Mouse (Mus musculus) forebrain, embryonic 12.5 days (tissue): Measurements from ENCODE around the gene Kdsr. TPM values are rescaled to one million over a fixed set of nuclear protein-coding genes. Genes with fewer than 3 reads are reported as not detected.
"Not testable (repeated sequence)": the region's sequence is repeated elsewhere in the genome, so short reads cannot be mapped to it uniquely, and the experiment has no call there.

Source experiments
- ATAC-seq: fragments of 200-750 bp; cut with Nextera tagmentation; 2 replicates; pipeline ENCODE4 v1.8.0; 2017; ENCODE audit warnings: moderate TSS enrichment; ENCODE audit not compliant: low FRiP score
- H3K27ac ChIP-seq: fragments of 300-500 bp; sonication (generic); 2 replicates; pipeline ENCODE4 v1.5.1; 2016; ENCODE audit warnings: mild to moderate bottlenecking
- H3K27me3 ChIP-seq: fragments of 300-500 bp; sonication (generic); 2 replicates; pipeline ENCODE4 v1.6.1; 2016; ENCODE audit warnings: mild to moderate bottlenecking
- H3K36me3 ChIP-seq: fragments of 300-500 bp; sonication (generic); replicated peaks from 2 replicates; pipeline ENCODE4 v1.6.1; 2016; ENCODE audit warnings: mild to moderate bottlenecking
- H3K4me1 ChIP-seq: fragments of 300-500 bp; sonication (generic); 2 replicates; pipeline ENCODE4 v1.6.1; 2016
- H3K4me2 ChIP-seq: fragments of 300-500 bp; sonication (generic); 2 replicates; pipeline ENCODE4 v1.6.1; 2016; ENCODE audit warnings: mild to moderate bottlenecking, moderate library complexity
- H3K4me3 ChIP-seq: fragments of 300-500 bp; sonication (generic); replicated peaks from 2 replicates; pipeline ENCODE4 v1.5.1; 2016; ENCODE audit warnings: mild to moderate bottlenecking
- H3K9ac ChIP-seq: fragments of 300-500 bp; sonication (generic); 2 replicates; pipeline ENCODE4 v1.6.1; 2016; ENCODE audit warnings: mild to moderate bottlenecking
- H3K9me3 ChIP-seq: fragments of 300-500 bp; sonication (generic); 2 replicates; pipeline ENCODE4 v1.6.1; 2016
- WGBS: fragments of 180-500 bp; shearing (Covaris S2); methylation state at CpG from one replicate; pipeline ENCODE4 v1.1.7; 2016; 5-methylcytosine and 5-hydroxymethylcytosine counted together
- polyA plus RNA-seq: library from polyadenylated mRNA; unstranded; fragments of >200 nt; fragmentation: Nextera tagmentation; extraction: Ambion mirVana; gene quantifications from 2 replicates; pipeline ENCODE4 v1.2.1, GENCODE M21; 2016

The Kdsr gene
- polyA plus RNA-seq, 1 experiment from 2014 or later, result 9.0 TPM

DNA sequence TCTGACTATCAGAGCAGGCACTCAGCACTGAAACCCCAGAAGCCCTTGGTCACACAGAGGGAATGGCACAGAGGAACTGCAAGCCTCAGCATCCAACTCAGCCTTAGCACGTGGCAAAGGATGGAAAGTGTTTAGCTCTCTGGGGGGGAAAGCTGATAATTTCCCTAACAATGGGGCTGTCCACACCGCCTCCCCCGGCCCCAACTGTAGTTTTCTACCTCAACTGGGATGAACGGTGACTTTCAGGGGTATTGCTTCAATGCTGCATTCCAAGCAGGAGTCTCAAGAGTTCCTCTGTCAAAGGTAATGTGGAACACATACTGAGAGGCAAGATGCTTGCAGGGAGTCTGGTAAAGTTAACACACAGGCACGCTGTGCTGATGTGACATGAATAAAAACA is 37.5 kb downstream of the Kdsr start:
- Histone ChIP-seq H3K4me1 (0 out of 2 replicates have a peak, but pooled peaks cover 4% of the 10 kb centered on the region), H3K4me2 (no peak overlapping the region), H3K9ac (no peak overlapping the region), H3K27me3 (no peaks in the 10 kb centered on the region), H3K9me3 (no peaks in the 10 kb centered on the region), H3K4me3 (no peak overlapping the region), H3K36me3 (no peaks in the 10 kb centered on the region), H3K27ac (no peak overlapping the region)
- 16% methylated on average over 5 of the region's 5 CpGs for WGBS
- ATAC-seq, result no peak

DNA sequence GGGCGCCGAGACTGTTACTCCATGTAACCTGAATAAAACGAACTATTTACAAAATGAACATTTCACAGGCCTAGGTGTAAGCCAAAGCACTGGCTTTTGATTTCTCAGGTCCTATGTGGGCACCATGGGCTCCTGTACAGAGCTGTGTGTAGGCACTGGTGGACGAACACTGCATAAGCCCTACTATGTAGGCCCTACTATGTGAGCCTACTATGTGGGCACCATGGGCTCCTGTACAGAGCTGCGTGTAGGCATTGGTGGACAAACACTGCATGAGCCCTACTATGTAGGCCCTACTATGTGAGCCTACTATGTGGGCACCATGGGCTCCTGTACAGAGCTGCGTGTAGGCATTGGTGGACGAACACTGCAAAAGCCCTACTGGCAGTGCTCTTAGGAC is 41.8 kb downstream of the Kdsr start:
- not testable (repeated sequence) for H3K9me3 ChIP-seq, H3K9ac ChIP-seq, H3K4me2 ChIP-seq, H3K27me3 ChIP-seq, H3K36me3 ChIP-seq, H3K4me3 ChIP-seq, H3K27ac ChIP-seq, ATAC-seq
- peaks cover 12% of the 10 kb centered on the region for H3K4me1 ChIP-seq
- 84% methylated on average over 7 of the region's 7 CpGs for WGBS

DNA sequence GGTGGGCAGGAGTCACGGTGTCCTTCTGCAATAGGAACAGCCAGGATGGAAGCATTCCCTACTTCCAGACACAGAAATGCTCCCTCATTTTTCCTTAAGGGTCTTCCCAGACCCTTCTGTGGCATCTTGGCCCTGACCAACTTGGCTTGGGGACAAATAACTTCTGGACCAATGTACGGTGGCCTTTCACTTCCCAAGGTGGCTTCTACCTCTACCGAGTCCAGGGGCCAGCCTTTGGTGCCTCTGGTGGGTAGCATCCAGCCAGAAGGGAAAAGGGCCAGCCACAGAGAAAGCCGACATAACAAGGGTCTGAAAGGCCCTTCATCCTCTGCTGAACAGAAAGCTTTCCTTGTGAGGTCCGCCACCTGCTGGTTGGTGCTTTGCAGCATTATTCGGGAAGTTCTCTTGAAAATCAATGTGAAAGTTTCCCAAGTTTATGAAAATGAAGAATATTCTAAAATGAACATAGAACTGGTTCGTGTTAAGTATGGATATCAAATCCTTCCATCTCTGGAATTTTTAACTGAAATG is 42.4 kb downstream of the Kdsr start:
- Histone ChIP-seq H3K27ac (no peak overlapping the region), H3K4me2 (no peak overlapping the region), H3K4me1 (peaks cover 17% of the 10 kb centered on the region), H3K27me3 (peaks cover 9% of the 10 kb centered on the region), H3K9me3 (no peaks in the 10 kb centered on the region), H3K36me3 (no peaks in the 10 kb centered on the region), H3K9ac (no peak overlapping the region), H3K4me3 (no peak overlapping the region)
- 26% methylated on average over 7 of the region's 7 CpGs for WGBS
- no peak for ATAC-seq

DNA sequence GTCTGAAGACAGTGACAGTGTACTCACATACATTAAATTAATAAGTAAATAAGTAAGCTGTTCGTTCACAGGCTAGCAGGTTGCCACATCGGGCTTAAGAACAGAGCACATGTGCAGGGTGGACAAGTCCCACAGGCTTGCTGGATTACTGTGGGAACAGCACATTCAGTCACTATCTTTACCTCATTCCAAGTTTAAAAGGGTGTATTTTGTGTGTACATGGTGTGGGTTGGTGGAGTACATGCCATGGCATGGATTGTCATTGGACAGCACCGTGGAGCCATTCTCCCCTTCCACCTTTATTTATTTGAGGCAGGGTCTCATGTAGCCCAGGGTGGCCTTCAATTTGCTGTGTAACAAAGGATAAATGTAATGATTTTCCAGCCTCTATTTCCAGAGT is 43.4 kb downstream of the Kdsr start:
- ATAC-seq, result no peak
- Histone ChIP-seq H3K27me3 (peaks cover 13% of the 10 kb centered on the region), H3K27ac (no peak overlapping the region), H3K36me3 (no peaks in the 10 kb centered on the region), H3K4me3 (no peak overlapping the region), H3K9ac (no peak overlapping the region), H3K4me1 (peaks cover 24% of the 10 kb centered on the region), H3K4me2 (no peak overlapping the region), H3K9me3 (no peaks in the 10 kb centered on the region)
- WGBS, result 89% methylated on average over 3 of the region's 3 CpGs

DNA sequence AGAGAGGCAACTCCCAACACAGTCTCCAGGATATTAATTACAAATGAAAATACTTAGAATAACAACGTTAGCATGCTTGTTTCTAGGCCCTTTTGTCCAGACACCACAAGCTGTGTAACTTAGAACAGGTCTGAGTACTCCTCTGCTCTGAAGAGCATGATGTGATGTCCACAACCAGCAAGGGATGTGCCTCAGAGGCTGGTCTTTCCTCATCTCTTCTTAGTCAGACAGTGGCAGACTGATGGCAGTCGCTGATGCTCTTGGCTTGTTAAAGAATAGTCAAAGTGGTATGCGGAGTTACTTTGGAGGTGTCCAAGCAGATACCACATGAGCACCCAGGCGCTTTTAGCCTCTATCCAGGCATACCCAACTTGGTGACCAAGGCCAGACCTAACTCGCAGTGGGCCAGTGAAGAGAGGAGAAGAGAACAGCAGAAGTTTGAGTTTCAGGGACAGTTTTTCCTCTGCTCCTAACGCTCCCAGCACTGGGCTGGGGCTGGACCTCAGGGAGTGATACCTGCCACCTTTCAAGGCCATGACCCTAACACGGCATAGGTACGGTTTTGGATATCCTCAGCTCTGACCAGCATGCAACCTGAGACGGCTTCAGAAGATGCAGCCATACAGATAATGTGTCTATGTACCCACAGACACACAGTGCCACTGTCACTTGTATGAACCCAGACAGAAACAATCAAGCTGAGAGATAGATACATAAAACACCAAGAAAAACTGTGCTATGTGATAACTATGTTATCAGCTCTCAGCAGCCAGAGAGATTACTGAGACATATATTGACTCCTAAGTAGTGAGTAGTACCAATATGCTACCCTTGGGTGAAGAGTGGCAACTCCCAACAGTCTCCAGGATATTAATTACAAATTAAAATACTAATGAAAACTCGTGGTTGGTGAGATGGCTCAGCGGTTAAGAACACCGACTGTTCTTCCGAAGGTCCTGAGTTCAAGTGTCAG is 44.1 kb downstream of the Kdsr start:
- Histone ChIP-seq H3K9me3 (no peaks in the 10 kb centered on the region), H3K36me3 (no peaks in the 10 kb centered on the region), H3K4me2 (peak overlapping the region; percentile 92; the same call in 1 of the 2 replicates), H3K9ac (no peak overlapping the region), H3K27ac (no peak overlapping the region), H3K4me3 (no peak overlapping the region), H3K4me1 (peaks cover 24% of the 10 kb centered on the region), H3K27me3 (peaks cover 13% of the 10 kb centered on the region)
- ATAC-seq, result no peak
- WGBS, result 85% methylated on average over 13 of the region's 13 CpGs

DNA sequence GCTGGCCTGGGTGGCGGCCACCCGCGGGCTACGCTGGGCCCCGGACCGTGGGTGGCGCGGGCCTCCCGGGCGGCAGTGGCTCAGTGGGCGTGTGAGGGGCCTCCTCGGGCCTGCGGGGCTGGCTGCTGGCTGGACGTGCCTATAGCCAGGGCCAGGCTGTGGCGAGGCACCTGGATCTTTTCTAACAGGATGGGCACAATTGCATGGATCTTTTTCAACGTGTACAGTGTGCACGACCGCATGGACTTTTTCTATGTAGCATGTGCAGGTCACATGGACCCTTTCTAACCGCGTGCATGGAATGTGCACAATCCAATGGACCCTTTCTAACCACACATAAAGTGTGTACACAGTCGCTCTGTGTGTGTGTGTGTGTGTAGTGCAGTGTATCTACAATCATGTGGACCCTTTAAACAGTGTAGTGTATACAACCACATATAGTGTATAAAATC is 45.0 kb downstream of the Kdsr start:
- H3K9ac ChIP-seq, result peak overlapping the region; percentile 81
- peak overlapping the region; percentile 75 for H3K4me3 ChIP-seq
- H3K27ac ChIP-seq, result peak overlapping the region; percentile 85
- H3K36me3 ChIP-seq, result no peaks in the 10 kb centered on the region
- H3K9me3 ChIP-seq, result no peaks in the 10 kb centered on the region
- peak; percentile 78 for ATAC-seq
- WGBS, result 6% methylated on average over 19 of the region's 21 CpGs
- H3K27me3 ChIP-seq, result peaks cover 13% of the 10 kb centered on the region
- H3K4me2 ChIP-seq, result peak overlapping the region; percentile 92
- peaks cover 24% of the 10 kb centered on the region for H3K4me1 ChIP-seq

DNA sequence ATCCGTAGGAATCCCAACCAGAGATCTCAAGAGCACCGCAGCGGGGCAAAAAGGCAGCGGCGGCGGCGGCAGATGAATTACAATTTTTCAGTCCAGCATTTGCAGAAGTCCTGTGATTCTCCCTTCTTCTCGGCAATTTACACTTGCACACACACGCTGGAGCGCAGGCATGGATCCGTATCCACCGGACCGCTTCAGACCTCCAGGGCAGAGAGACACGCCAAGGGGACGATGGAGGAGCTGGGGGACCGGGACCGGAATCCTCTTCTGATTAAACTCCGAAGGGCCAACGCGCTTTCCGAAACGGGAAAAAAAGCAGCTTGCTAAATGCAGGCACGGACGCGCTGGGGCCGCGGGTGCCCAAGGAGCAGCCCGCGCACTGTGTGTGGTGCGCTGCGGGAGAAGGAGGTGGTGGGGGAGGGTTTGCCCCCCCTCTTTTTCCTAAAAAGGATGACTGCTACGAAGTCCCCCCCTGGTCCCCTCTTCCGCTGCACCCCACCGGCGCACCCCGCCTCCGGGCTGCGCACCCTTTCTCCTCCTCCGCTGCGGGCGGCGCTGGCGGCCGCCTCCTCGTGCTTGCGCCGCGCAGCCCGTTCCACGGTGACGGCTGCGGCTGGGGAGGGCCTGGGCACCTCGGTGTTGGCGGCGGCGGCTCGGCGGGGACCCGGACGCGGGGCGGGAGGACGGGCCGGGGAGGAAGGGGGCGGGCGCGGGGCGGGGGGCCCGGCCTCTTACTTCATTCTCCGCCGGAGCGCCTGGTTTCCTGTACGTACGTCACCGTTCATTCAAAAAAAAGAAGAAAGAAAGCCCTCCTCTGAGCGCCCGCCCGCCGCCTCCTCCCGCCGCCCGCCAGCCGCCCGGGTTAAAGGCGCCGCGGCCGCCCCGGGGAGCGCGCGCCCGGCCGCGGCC is 45.7 kb downstream of the Kdsr start, which contains the start of gene Bcl2:
Bcl2 (minus strand) TSS at position 654 of the 909 bp plus-strand sequence.
- peak within 1 kb of the TSS; percentile 85 for H3K27ac ChIP-seq
- H3K36me3 ChIP-seq, result no peaks in the 10 kb centered on the region
- H3K9me3 ChIP-seq, result no peaks in the 10 kb centered on the region
- ATAC-seq, result peak; percentile 88
- peaks cover 13% of the 10 kb centered on the region for H3K27me3 ChIP-seq
- peak within 1 kb of the TSS; percentile 92 for H3K4me2 ChIP-seq
- peak within 1 kb of the TSS; percentile 81 for H3K9ac ChIP-seq
- under 1% methylated on average over 63 of the region's 95 CpGs for WGBS
- peaks cover 24% of the 10 kb centered on the region for H3K4me1 ChIP-seq
- H3K4me3 ChIP-seq, result peak within 1 kb of the TSS; percentile 75

DNA sequence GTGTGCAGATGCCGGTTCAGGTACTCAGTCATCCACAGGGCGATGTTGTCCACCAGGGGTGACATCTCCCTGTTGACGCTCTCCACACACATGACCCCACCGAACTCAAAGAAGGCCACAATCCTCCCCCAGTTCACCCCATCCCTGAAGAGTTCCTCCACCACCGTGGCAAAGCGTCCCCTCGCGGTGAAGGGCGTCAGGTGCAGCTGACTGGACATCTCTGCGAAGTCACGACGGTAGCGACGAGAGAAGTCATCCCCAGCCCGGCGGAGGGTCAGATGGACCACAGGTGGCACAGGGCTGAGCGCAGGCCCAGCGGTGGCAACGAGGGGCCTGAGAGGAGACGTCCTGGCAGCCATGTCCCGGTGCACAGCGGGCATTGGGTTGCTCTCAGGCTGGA is 47.2 kb downstream of the Kdsr start:
- 10% methylated on average over 22 of the region's 22 CpGs for WGBS
- peak overlapping the region; percentile 47; the same call in 1 of the 2 replicates for H3K9ac ChIP-seq
- peak overlapping the region; percentile 92 for H3K4me2 ChIP-seq
- H3K27ac ChIP-seq, result no peak overlapping the region
- no peaks in the 10 kb centered on the region for H3K36me3 ChIP-seq
- no peaks in the 10 kb centered on the region for H3K9me3 ChIP-seq
- no peak for ATAC-seq
- H3K4me1 ChIP-seq, result peaks cover 27% of the 10 kb centered on the region
- peak overlapping the region; percentile 75 for H3K4me3 ChIP-seq
- H3K27me3 ChIP-seq, result peaks cover 13% of the 10 kb centered on the region

DNA sequence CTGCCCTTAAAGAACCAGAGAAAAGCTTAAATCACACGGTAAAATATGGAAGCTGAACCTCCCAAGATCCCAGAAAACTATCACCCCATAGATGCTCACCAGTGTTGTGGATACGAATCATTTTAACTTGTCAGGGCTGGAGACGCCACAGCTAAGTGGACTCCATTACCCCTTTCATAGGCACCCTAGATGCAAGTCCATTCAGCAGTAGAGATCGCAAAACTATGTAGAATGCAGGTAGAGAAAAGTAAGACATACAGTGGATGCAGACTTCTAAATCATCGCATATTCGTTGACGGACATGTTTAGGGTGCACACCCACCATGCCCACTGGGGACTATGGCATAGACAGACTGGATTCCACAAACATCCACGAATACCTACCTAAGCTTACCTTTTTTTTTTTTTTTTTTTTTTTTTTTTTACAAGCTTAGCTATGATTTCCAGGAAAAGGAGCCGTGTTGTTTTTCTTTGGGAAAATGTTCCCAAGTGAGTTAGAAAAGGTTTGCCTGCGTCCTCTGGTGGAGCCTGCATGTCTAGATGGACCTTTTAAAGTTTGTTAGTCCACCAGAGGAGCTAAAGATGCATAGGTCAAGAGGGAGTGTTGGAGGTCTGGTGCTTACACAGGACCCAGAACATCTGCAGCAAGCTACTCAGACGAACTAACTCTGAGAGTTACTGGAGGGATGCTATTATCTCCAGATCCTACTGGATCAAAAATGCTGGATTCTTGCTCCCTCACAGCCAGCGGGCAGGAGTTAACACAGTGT is 48.0 kb downstream of the Kdsr start:
- no peak overlapping the region for H3K27ac ChIP-seq
- H3K27me3 ChIP-seq, result peaks cover 13% of the 10 kb centered on the region
- no peaks in the 10 kb centered on the region for H3K36me3 ChIP-seq
- H3K9ac ChIP-seq, result no peak overlapping the region
- peak overlapping the region; percentile 92 for H3K4me2 ChIP-seq
- H3K9me3 ChIP-seq, result no peaks in the 10 kb centered on the region
- peak overlapping the region; percentile 75 for H3K4me3 ChIP-seq
- no peak for ATAC-seq
- H3K4me1 ChIP-seq, result peaks cover 25% of the 10 kb centered on the region
- 80% methylated on average over 12 of the region's 12 CpGs for WGBS

DNA sequence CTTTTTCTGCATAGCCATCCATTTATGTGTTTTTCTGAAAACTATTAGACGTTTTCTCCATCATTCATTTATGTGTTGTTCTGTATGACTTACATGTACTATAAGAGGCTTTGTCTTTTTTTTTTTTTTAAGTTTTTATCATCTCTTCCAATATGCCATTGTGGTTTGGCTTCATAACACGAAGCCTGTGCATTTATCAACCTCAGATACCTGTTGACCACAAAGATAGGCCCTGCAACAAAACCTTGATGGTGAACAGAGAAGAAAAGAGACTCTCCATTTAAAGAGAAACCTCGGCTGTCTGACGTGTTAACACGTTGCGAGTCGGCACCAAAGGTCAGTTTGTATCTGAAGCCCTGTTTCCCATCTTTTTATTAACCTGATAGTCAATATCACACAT is 49.3 kb downstream of the Kdsr start:
- no peak for ATAC-seq

DNA sequence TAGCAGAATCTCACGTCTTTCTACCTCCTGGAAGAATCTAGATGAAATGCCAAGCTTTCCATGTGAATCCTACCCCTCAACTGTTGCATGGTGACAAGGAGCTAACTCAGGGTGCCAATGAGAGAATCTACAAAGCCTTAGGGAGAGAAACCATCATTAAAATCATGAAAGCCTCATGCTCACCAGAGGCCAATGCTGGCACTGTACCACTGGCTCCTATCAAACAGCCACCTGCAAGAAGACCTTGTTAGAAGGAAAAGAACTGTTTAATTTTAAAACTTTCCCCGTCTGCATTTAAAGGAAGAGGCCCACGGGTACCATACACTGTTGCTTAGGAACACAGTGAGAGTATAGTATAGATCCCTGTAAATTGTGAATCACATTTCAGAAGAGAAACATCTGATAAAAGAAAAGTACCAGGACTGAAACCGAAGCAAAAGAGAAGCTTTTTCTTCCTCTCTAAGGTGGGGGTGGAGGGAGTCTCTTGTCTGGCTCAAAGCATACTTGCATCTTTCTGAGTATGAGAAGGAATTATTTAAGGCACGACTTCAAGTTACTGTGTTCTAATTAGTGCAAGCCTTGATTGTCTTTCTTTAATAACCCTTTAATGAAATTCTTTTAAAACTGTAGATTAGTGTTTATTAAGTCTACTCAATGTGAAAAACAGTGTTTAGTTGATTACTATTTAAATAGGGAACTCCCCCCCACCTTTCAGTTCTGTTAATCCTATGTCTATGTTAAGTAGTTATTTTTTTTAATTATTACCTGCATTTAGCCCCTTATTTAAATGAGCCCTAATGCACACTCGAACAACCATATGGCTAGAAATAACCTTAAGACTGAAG is 52.3 kb downstream of the Kdsr start:
- Histone ChIP-seq H3K27me3 (peaks cover 5% of the 10 kb centered on the region; the same call in 1 of the 2 replicates), H3K4me2 (no peak overlapping the region), H3K9me3 (no peaks in the 10 kb centered on the region), H3K4me3 (no peak overlapping the region), H3K27ac (no peak overlapping the region), H3K4me1 (peaks cover 26% of the 10 kb centered on the region), H3K36me3 (no peaks in the 10 kb centered on the region), H3K9ac (no peak overlapping the region)
- no peak; the same call in 1 of the 2 replicates for ATAC-seq
- WGBS, result 63% methylated on average over 6 of the region's 6 CpGs

More for the DNA sequence above, 49.3 kb downstream of the Kdsr start:
- Histone ChIP-seq H3K9me3 (no peaks in the 10 kb centered on the region), H3K27ac (no peak overlapping the region), H3K27me3 (peaks cover 10% of the 10 kb centered on the region), H3K4me2 (no peak overlapping the region), H3K4me3 (no peak overlapping the region), H3K4me1 (peaks cover 25% of the 10 kb centered on the region), H3K9ac (no peak overlapping the region), H3K36me3 (no peaks in the 10 kb centered on the region)
- 84% methylated on average over 7 of the region's 7 CpGs for WGBS
